Mouse (Mus musculus) MN1 (cell line): Measurements from ENCODE around the gene Cnfn.

Experiments
- DNase-seq: peaks from one replicate; pipeline ENCODE4 v3.0.0-alpha.2; 2016; ENCODE audit warnings: low spot score

The Cnfn gene

DNA sequence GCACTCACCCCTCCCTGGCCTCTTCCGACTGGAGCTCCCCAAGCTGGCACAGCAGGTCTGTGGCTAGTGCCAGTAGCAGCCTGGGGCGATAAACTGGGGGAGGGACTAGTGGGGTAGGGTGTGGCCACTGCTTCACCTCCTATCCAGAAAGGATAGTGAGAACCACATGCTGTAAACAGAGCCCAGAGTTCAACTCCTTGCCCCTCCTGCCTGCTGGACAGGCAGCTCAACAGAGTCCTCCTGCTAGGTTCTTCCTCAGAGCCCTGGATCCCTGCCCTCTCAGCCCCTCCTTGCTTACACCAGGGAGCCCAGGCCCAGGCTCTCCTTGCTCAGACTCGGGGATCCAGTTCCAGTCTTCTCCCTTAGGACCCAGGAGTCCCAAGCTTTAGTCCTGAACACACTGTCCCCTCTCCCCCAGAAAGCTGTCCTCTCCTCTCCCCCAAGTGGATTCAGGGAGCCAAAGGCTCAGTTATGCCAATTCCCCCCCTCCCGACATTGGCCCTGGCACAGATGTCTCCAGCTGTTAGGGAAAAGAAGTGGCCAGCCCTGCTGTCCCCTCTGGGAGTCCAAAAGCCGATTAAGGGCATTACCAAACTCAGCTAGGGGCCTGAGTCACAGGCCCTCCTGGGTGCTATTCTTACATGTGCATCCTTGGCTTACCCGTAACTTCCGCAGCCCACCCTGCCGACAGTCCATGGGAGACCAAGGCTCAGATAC lies 20.7 kb upstream of the Cnfn start:
- peak; percentile 40 for DNase-seq

DNA sequence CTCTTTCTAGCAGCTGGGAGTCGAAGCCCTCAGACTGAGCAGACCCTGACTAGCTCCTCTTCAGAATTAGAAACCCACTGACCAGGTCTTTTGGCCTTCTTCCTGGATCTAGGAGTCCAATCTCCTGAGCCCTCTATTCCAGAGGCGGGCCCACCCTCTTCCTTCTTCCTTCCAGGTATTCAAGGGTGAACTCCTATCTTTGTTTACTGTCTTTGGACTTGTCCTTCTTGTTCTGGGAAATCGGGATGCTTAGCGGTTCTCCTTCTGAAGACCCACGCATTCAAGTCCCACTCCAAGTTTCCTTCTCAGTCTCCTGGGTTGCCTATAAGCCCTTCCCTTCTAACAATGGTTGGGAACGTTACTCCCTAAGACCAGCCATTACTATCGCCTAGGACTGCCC lies 19.4 kb upstream of the Cnfn start:
- no peak for DNase-seq

- DNase-seq, result no peak
These were observed 18.4 kb upstream of the Cnfn start for GRCm38 (mm10) chr7:25387811-25388440.

- peak; percentile 90 for DNase-seq
These were observed 16.5 kb upstream of the Cnfn start for GRCm38 (mm10) chr7:25385850-25386555.

GRCm38 (mm10) chr7:25385259-25385658 lies 15.7 kb upstream of the Cnfn start:
- DNase-seq, result no peak

- no peak for DNase-seq
These were observed 15.3 kb upstream of the Cnfn start for GRCm38 (mm10) chr7:25384818-25385217.

DNA sequence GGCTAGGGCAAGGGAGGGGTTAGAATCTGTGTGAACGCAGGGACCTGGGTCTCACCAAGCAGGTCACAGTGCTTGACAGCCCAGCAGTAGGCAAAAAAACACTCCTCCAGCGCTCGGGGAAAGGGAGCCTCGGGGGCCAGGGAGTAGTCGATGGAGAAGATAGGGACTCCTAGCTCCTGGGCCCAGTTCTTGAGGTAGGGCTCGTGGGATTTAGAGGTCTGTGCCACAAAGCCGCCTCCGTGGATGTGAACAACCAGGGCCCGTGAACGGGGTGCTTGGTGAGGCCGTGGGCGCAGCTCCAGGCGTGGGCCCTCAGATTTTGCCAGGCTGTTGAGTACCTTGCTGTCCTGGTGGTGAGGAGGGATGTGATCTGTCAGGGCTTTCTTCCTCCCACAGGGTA lies 14.8 kb upstream of the Cnfn start:
- no peak for DNase-seq

- DNase-seq, result no peak
These were observed 14.4 kb upstream of the Cnfn start for GRCm38 (mm10) chr7:25383891-25384290.

GRCm38 (mm10) chr7:25383385-25383784 lies 13.9 kb upstream of the Cnfn start:
- DNase-seq, result no peak

- DNase-seq, result no peak
These were observed 13.0 kb upstream of the Cnfn start for GRCm38 (mm10) chr7:25382541-25382940.

- no peak for DNase-seq
These were observed 11.8 kb upstream of the Cnfn start for GRCm38 (mm10) chr7:25381284-25381680.

GRCm38 (mm10) chr7:25380392-25381283 lies 11.1 kb upstream of the Cnfn start:
- DNase-seq, result no peak

DNA sequence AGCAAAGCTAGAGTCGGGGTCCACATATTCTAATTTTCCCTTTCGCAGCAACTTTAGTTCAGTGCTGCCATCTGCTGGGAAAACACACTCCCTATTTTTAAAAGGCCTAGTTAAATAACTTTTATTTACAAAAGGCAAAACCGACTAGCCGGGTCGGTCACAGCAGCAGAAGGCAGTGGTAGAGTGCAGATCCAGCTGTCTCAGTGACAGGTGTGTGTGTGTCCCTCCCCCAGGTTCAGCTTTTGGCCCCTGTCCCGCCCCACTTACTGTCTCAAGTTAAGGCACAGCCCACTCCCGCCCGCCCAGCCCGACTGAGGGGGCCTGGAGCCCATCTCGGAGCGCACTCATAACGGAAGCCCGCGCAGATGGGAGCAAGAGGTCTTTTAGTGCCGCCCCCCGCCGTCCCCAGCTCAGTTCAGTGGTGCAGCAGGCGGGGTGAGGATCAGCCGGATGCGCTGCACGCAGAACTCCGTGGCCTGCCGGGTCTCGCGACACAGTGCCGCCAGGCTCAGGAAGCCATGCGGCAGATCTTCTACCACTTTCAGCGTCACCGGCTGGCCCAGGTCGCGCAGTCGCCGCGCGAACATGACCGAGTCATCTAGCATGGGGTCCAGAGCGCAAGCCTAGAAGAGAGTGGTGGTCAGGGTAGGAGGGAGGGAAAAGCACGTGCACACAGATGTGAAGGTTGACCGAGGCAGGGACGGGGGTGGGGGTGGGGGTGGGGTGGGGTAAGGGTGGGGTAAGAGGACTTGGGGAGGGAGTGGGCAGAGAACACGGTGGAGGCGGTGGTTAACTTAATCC lies 10.2 kb upstream of the Cnfn start:
- peak; percentile 29 for DNase-seq

- DNase-seq, result no peak
These were observed 8.9 kb upstream of the Cnfn start for GRCm38 (mm10) chr7:25378181-25379100.

DNA sequence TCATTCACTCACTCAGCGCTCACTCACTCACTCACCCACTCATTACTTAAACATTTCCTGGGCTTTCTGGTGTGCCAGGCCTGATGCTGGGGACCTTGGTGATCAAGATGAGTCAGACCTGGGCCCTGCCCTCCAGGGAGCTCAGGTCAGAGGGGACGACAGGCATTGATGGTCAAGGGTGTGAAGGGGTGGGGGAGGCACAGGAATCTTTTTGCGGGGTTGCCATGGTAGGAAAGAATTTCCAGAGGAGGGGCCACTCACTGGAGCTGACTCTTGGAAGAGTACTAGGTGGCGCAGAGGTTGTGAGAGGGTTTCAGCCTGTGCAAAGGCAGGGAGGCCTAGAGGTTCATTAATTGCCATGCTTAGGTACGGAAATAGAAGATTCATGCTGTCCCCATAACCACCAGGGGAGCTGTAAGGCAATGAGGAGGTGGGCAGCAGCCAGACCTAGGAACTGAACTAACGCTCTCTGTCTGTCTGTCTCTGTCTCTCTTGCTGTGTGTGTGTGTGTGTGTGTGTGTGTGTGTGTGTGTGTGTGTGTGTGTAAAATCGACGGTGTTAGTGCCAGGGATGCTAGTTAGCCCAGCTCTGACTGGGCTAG lies 7.7 kb upstream of the Cnfn start:
- DNase-seq, result peak; percentile 36

DNA sequence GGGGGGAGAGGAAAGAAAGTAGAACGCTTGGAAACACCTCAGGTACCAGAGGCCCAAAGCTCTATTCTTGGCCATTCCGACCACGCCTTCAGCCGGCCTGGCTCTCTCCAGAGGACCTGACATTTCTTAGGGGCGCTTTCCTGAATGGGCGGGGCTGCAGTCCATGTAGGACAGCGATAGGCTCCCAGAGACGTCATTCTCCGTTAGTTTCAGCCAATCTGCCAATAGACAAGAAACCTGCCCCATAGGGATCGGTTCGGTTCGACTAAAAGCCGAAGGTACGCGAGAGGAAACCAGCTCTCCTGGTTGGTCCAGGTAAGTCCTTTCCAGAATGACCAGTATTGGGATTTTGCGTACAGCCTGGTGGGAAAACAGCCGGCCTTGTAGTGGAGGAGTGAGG lies 7.0 kb upstream of the Cnfn start:
- DNase-seq, result peak; percentile 72

DNA sequence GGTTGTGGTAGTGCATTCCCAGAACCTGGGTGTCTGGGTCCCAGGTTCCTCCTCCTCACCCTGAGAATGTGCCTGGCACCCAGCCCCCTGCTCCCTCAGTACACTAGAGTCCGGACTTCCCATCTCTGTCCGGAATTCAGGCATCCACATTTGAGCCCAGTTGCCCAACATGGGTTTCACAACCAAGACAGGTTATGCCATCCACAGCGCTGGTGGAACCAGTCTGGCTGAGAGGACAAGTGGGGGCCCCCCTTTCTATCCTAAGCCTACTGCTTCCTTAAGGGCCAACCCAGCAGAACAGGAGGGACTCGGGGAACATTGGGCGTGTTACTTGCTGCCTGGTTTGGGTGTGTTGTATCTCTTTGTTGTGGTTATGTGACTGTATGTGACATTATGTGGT lies 2.9 kb upstream of the Cnfn start:
- no peak for DNase-seq

DNA sequence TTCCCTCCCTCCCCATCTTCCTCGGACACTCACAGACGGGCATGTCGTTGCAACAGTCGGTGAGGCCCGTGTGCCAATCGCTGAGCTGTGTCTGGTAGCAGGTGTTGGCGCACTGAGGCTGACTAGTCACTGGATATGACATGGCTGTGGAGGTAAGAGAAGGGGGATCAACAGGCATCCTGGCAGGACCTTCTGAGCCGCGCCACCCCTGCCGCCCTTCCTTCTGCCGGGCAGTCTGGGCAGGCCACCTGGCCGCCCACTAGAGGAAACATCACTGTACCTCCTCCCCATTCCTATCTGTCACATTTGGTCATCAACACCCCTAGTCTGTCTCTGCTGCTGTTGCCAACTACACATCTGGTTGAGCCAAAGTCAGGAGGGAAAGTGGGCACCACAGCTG lies 1.2 kb downstream of the Cnfn start:
- no peak for DNase-seq

GRCm38 (mm10) chr7:25367632-25368293 lies 1.8 kb downstream of the Cnfn start:
- no peak for DNase-seq
